Mouse (Mus musculus) limb, embryonic 12.5 days (tissue): Measurements from ENCODE around the gene Arhgap15. TPM values are rescaled to one million over a fixed set of nuclear protein-coding genes. Genes with fewer than 3 reads are reported as not detected.

ENCODE experiments used
- ATAC-seq: fragments of 200-750 bp; cut with Nextera tagmentation; 2 replicates; pipeline ENCODE4 v1.8.0; 2017; ENCODE audit warnings: low read depth, moderate TSS enrichment; ENCODE audit not compliant: insufficient number of reproducible peaks, insufficient read depth, low FRiP score, low TSS enrichment
- H3K27ac ChIP-seq: fragments of 300-500 bp; sonication (generic); 2 replicates; pipeline ENCODE4 v1.5.1; 2016; ENCODE audit warnings: mild to moderate bottlenecking, moderate library complexity
- H3K27me3 ChIP-seq: fragments of 300-500 bp; sonication (generic); 2 replicates; pipeline ENCODE4 v1.6.1; 2016; ENCODE audit warnings: mild to moderate bottlenecking, moderate library complexity
- H3K36me3 ChIP-seq: fragments of 300-500 bp; sonication (generic); 2 replicates; pipeline ENCODE4 v1.6.1; 2016; ENCODE audit warnings: mild to moderate bottlenecking, moderate library complexity
- H3K4me1 ChIP-seq: fragments of 300-500 bp; sonication (generic); replicated peaks from 2 replicates; pipeline ENCODE4 v1.6.1; 2016
- H3K4me2 ChIP-seq: fragments of 300-500 bp; sonication (generic); 2 replicates; pipeline ENCODE4 v1.6.1; 2016; ENCODE audit warnings: mild to moderate bottlenecking, moderate library complexity
- H3K4me3 ChIP-seq: fragments of 300-500 bp; sonication (generic); replicated peaks from 2 replicates; pipeline ENCODE4 v1.5.1; 2016; ENCODE audit warnings: mild to moderate bottlenecking
- H3K9ac ChIP-seq: fragments of 300-500 bp; sonication (generic); replicated peaks from 2 replicates; pipeline ENCODE4 v1.6.1; 2016; ENCODE audit warnings: mild to moderate bottlenecking, moderate library complexity
- H3K9me3 ChIP-seq: fragments of 300-500 bp; sonication (generic); 2 replicates; pipeline ENCODE4 v1.6.1; 2016; ENCODE audit warnings: mild to moderate bottlenecking, moderate library complexity
- WGBS: fragments of 180-500 bp; shearing (Covaris S2); methylation state at CpG from one replicate; pipeline ENCODE4 v1.1.7; 2016; 5-methylcytosine and 5-hydroxymethylcytosine counted together
- polyA plus RNA-seq: library from polyadenylated mRNA; unstranded; fragments of >200 nt; fragmentation: Nextera tagmentation; extraction: Ambion mirVana; gene quantifications from 2 replicates; pipeline ENCODE4 v1.2.1, GENCODE M21; 2016

Arhgap15 gene
- polyA plus RNA-seq, 1 experiment from 2014 or later = 0.51 TPM

DNA sequence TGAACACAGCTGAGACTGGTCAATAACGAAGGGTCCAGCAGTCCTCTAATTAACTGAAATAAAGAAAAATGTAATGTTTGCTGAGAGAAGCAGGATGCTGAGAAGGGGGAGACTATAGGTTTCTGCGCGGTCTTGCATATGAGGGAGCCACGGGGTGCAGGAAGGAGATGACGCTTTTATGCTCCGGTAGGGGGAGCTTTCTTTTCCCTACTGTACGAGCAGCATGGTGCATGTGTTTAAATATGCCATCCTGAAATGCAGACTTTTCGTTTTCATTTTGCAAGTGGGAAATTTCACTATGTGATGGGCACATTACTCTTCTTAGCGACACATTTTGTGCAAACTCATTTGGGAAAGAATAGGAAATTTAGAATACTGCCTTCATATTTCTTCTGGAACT is 442.1 kb downstream of the Arhgap15 start:
- WGBS = 80% methylated on average over 9 of the region's 9 CpGs
- Histone ChIP-seq H3K9me3 (no peaks in the 10 kb centered on the region), H3K27ac (no peak overlapping the region), H3K9ac (no peak overlapping the region), H3K27me3 (no peaks in the 10 kb centered on the region), H3K36me3 (no peaks in the 10 kb centered on the region), H3K4me3 (no peak overlapping the region), H3K4me2 (no peak overlapping the region), H3K4me1 (no peaks in the 10 kb centered on the region)
- no peak for ATAC-seq

DNA sequence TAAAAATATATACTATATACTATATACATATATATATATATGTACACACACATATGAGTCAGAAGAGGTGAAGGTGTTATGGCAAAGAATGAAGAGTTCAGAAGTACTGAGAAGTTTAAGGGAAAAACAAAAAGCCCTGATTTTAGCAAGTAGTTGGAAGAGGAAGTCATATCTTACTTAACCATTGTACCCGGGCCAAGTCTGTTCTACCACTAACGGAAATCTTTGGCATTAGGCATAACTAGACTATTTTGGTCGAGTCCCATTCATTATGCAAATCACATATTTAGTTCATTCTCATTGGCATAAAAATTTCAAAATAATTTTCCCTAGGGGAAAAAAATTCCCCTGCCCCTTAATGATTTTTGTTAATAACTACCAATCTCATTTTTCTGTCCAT is 443.4 kb downstream of the Arhgap15 start:
- H3K27ac ChIP-seq = no peak overlapping the region
- no peaks in the 10 kb centered on the region for H3K27me3 ChIP-seq
- no peak overlapping the region for H3K4me2 ChIP-seq
- H3K4me3 ChIP-seq = no peak overlapping the region
- no peaks in the 10 kb centered on the region for H3K4me1 ChIP-seq
- no peak overlapping the region for H3K9ac ChIP-seq
- no peak for ATAC-seq
- WGBS = 88% methylated on average over 3 of the region's 3 CpGs
- no peaks in the 10 kb centered on the region for H3K36me3 ChIP-seq
- no peaks in the 10 kb centered on the region for H3K9me3 ChIP-seq

DNA sequence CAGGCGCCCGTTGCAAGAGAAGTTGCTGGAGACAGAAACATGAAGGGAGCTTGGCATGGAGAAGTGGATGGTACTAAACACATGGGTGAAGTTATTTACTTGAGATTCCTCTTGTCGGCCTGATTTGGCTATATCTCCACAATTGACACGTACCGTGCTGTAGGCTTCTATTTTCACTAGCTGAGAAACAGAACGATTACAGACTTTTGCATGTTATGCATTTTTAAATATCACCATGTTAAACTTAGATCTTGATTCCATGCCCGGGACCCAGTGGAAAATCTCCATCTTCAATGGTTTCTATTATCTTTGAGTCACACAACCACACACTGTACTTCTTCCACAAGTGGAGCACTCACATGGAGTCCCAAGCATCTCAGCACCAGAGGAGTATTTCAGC is 466.9 kb downstream of the Arhgap15 start:
- Histone ChIP-seq H3K36me3 (no peaks in the 10 kb centered on the region), H3K4me2 (no peak overlapping the region), H3K4me3 (no peak overlapping the region), H3K27me3 (no peaks in the 10 kb centered on the region), H3K9ac (no peak overlapping the region), H3K4me1 (peaks cover 16% of the 10 kb centered on the region), H3K9me3 (no peaks in the 10 kb centered on the region), H3K27ac (no peak overlapping the region)
- 91% methylated on average over 7 of the region's 7 CpGs for WGBS
- ATAC-seq = no peak

DNA sequence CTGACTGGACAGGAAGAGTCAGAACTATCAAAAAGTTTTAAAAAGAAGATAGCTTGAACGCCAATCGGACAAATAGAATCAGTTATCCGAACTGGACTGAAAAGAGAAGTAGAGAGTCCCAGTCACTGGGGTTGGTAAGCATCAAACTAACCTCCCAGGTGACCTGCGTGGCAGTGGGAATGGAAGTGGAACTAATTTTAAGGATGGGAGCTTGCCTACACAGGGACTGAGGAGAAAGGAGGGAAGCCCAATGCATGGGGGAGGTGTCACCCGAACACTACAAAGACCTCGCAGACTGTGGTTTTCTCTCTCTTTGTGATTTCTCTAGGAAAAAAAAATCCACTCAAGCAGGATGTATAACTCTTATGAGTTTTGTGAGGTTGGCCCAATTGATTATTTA is 469.2 kb downstream of the Arhgap15 start:
- ATAC-seq = no peak
- H3K4me1 ChIP-seq = peaks cover 16% of the 10 kb centered on the region
- no peak overlapping the region for H3K9ac ChIP-seq
- 78% methylated on average over 6 of the region's 6 CpGs for WGBS
- no peak overlapping the region for H3K27ac ChIP-seq
- H3K9me3 ChIP-seq = no peaks in the 10 kb centered on the region
- H3K36me3 ChIP-seq = no peaks in the 10 kb centered on the region
- H3K27me3 ChIP-seq = no peaks in the 10 kb centered on the region
- H3K4me3 ChIP-seq = no peak overlapping the region
- no peak overlapping the region for H3K4me2 ChIP-seq

DNA sequence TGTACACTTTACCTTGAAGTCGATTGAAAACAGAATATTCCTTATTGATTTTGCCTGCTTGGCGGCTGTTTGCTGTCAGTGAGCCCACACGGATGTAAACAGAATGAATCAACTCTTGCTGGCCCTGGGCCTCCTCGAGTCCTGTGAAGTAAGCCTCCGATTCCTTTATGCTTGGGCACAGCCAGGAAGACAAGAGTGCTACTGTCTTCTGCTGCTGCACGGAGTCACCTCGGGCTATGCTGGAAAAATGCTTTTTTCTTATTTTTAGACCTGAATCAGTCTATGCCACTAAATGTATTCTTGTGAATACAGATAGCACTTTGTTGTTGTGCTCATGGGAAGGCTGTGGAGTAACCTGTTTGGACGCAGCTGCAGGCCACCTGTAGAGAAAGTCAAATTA is 469.7 kb downstream of the Arhgap15 start:
- Histone ChIP-seq H3K27me3 (no peaks in the 10 kb centered on the region), H3K4me1 (peaks cover 16% of the 10 kb centered on the region), H3K9ac (no peak overlapping the region), H3K4me3 (no peak overlapping the region), H3K27ac (no peak overlapping the region), H3K4me2 (no peak overlapping the region), H3K36me3 (no peaks in the 10 kb centered on the region), H3K9me3 (no peaks in the 10 kb centered on the region)
- 31% methylated on average over 8 of the region's 8 CpGs for WGBS
- no peak for ATAC-seq

DNA sequence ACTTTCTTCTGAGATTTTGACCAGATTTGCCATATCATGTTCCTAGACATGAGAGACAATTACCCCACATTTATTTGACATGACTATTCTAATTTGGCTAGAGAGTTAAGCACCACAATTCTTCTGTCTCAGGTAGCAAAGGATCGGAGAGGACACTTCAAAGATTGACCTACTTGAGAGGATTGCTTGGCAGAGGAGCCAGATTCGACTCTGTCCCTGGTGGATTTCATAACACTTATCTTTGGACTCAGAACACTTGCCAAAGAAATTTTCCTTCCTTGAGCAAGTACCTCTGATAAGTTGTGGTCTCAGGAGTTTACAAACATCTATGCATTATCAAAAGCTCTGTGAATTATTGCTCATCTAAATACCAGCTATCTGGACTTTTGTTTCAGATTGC is 473.1 kb downstream of the Arhgap15 start:
- Histone ChIP-seq H3K4me2 (no peak overlapping the region), H3K4me1 (peaks cover 16% of the 10 kb centered on the region), H3K4me3 (no peak overlapping the region), H3K9ac (no peak overlapping the region), H3K36me3 (no peaks in the 10 kb centered on the region), H3K27me3 (no peaks in the 10 kb centered on the region), H3K27ac (no peak overlapping the region), H3K9me3 (no peaks in the 10 kb centered on the region)
- no peak for ATAC-seq
- 80% methylated on average over 2 of the region's 2 CpGs for WGBS

DNA sequence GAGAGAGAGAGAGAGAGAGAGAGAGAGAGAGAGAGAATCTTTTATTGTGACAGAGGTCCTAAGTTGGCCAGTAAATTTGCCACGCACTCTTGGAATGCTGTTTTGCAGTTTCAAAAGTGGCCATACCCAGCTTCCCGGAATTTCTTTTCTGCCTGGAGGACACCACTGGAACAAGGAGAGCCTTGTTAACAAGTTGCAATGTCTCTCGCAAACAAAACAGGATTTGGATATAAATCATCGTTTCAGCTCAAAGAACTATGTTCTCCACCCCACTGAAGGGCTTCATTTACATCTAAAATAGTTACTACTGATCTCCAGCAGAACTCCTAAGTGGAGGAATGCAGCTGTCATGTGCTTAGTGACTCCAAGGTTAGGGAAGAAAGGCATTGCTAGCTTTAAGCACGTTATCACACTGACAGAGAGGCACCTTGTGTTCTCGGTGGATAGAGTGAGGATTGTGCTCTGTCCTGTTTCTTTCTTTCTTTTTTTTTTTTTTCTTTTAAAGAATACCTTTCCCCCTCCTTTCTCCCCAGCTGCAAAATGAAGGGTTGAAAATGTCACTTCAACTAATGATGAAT is 473.6 kb downstream of the Arhgap15 start:
- ATAC-seq = no peak
- 9% methylated on average over 6 of the region's 6 CpGs for WGBS
- H3K9ac ChIP-seq = no peak overlapping the region

DNA sequence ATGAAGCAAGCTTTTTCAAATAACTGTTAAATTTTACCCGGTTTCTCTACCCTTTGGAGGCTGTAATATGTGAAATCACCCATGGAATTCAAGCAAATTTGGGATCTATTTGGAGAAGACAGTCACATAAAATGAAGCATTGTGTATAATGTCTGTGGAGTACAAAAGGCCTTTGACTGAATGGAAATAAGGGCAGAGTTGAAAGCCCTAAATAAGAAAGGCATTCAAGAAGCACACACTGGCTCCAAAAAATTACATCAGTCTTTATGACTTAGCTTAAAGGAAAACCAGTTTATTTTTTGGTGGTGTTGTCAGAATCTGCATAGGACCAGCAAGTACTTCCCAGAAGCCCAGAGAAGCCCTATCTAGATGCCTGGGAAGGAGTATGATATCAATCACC is 486.2 kb downstream of the Arhgap15 start:
- Histone ChIP-seq H3K27me3 (no peaks in the 10 kb centered on the region), H3K36me3 (no peaks in the 10 kb centered on the region), H3K4me3 (no peak overlapping the region), H3K4me2 (no peak overlapping the region), H3K27ac (no peak overlapping the region), H3K9ac (no peak overlapping the region), H3K4me1 (no peaks in the 10 kb centered on the region), H3K9me3 (no peaks in the 10 kb centered on the region)
- ATAC-seq = no peak
- 83% methylated on average over 1 of the region's 1 CpGs for WGBS

More for the DNA sequence above, 473.6 kb downstream of the Arhgap15 start:
- Histone ChIP-seq H3K27me3 (no peaks in the 10 kb centered on the region), H3K4me2 (no peak overlapping the region), H3K9me3 (no peaks in the 10 kb centered on the region), H3K27ac (no peak overlapping the region), H3K36me3 (no peaks in the 10 kb centered on the region), H3K4me1 (peaks cover 16% of the 10 kb centered on the region), H3K4me3 (no peak overlapping the region)

DNA sequence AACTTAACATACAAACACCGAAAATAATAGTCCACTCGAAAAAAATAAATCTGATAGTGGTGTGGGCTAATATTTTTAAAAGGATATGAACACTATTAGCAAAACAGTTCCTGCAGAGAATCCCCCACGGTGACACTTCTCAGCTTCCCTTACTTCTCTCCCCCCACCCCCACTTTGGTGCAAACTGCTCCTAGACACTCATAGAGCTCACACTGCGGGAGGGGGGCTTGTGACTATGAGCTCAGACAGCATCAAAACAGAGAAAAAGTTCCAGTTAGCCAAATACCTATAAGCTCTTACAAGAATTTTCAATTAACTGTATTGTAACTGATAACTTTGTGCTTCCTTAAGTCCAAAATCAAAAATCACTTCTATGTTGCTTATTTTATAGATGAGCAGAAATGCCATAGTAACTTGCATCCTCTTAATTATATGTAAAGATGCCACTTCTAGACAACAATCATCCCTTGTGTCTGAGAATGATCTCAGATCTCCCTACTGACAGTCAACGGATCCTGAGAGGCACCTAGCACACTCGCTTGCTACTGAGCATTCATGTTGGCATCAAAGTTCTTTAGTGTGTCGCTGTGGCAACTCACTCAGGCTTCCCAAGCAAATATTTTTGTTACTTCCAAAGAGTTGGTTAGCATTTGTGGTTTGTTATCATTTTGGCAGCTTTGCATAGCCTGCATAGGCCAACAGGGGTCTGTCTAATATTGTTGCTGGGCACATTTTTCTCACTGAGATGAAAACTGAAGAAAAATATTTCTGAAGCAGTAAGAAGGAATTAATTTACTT is 493.2 kb downstream of the Arhgap15 start:
- Histone ChIP-seq H3K4me1 (no peaks in the 10 kb centered on the region), H3K27me3 (no peaks in the 10 kb centered on the region), H3K4me2 (no peak overlapping the region), H3K36me3 (no peaks in the 10 kb centered on the region), H3K9ac (no peak overlapping the region), H3K27ac (no peak overlapping the region), H3K9me3 (no peaks in the 10 kb centered on the region), H3K4me3 (no peak overlapping the region)
- ATAC-seq = no peak
- WGBS = 86% methylated on average over 7 of the region's 7 CpGs

DNA sequence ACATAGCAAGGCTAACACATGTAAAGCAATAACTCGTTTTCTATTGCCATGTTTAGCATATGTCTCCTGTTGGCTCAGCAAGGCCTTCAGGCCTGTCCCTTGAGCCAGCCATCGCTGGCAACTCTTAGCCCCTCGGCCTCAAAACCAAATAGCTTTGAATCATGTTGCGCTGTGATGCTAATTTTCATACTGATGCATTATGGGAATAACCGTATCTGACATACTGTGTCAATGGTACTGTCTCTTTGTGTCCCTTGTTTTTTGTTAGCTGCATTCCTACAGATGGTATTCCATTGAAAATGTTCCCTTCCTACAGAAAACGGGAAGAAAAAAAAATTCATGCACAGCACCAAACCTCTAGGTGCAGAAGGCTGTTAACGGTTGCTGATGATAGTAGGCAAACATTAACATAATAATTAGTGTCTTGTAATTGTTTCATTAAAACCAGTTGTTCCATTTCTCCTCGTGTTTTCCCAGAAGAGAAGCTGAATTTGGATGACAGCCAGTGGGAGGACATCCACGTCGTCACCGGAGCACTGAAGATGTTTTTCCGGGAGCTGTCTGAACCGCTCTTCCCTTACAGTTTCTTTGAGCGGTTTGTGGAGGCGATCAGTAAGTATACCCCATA is 494.1 kb downstream of the Arhgap15 start:
- Histone ChIP-seq H3K27ac (no peak overlapping the region), H3K9me3 (no peaks in the 10 kb centered on the region), H3K27me3 (no peaks in the 10 kb centered on the region), H3K9ac (no peak overlapping the region), H3K36me3 (no peaks in the 10 kb centered on the region), H3K4me1 (no peaks in the 10 kb centered on the region), H3K4me3 (no peak overlapping the region), H3K4me2 (no peak overlapping the region)
- WGBS = 88% methylated on average over 15 of the region's 15 CpGs
- no peak for ATAC-seq

DNA sequence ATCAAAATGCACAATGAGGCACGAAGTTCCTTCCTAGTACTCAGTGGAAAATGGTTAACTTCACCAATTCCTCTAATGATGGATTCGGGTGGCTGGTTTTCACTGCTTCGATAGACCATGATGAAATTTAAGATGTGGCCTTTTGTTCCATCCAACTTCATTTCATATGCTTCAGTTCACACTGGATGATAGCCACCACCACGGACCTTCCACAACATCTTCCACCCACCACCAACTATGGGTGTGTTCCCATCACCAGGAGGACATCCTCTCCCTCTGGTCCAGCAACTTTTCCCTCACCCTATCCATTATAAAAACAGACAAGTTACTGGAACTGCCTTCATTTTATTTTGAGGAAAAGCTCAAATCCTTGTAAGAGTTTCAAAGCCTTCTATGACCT is 506.7 kb downstream of the Arhgap15 start:
- H3K4me1 ChIP-seq = no peaks in the 10 kb centered on the region
- ATAC-seq = no peak
- no peaks in the 10 kb centered on the region for H3K9me3 ChIP-seq
- H3K4me3 ChIP-seq = no peak overlapping the region
- WGBS = 90% methylated on average over 4 of the region's 4 CpGs
- H3K4me2 ChIP-seq = no peak overlapping the region
- no peaks in the 10 kb centered on the region for H3K36me3 ChIP-seq
- H3K9ac ChIP-seq = no peak overlapping the region
- H3K27ac ChIP-seq = no peak overlapping the region
- no peaks in the 10 kb centered on the region for H3K27me3 ChIP-seq
